Comparison of ENCODE assay signal across 8 mouse cellular contexts in genomic region chr5:120511643-120512220, GRCm38 (mm10). TPM values are rescaled to one million over a fixed set of nuclear protein-coding genes. Genes with fewer than 3 reads are reported as not detected.
DNase-seq lines count a peak whose midpoint lies in the region; ATAC-seq and TF ChIP-seq lines count a peak whose summit lies in the region.

No protein-coding gene starts in this region.

- TF ChIP-seq CTCF in thymus, adult 2 months (IDR thresholded peaks at IDR 0.05; ENCODE audit: borderline replicate concordance, control insufficient read depth, extremely low read depth, insufficient read depth, low read length, poor library complexity), result no peak
- TF ChIP-seq CTCF in lung, embryonic 14.5 days (IDR thresholded peaks at IDR 0.05; ENCODE audit: low read depth), result no peak
- TF ChIP-seq CTCF in small intestine, adult 2 months (IDR thresholded peaks at IDR 0.05; ENCODE audit: extremely low read depth, insufficient read length, insufficient replicate concordance, low read depth, low read length), result no peak

- H3K27me3 ChIP-seq in thymus, adult 2 months (ENCODE audit: control insufficient read depth, insufficient read depth, low read length), result no peaks in the 10 kb centered on the region
- H3K27me3 ChIP-seq in forebrain, embryonic 15.5 days, result no peaks in the 10 kb centered on the region; the same call in 1 of the 2 replicates
- H3K27me3 ChIP-seq in hindbrain, embryonic 15.5 days, result peaks cover 6% of the 10 kb centered on the region
- no peaks in the 10 kb centered on the region for H3K27me3 ChIP-seq in lung, embryonic 14.5 days (ENCODE audit: insufficient read depth, low read length)
- no peaks in the 10 kb centered on the region for H3K27me3 ChIP-seq in small intestine, adult 2 months (ENCODE audit: control insufficient read depth, insufficient read depth, low read length)

- peak overlapping the region; percentile 55 for H3K4me2 ChIP-seq in forebrain, embryonic 15.5 days (replicated peaks)
- H3K4me2 ChIP-seq in hindbrain, embryonic 15.5 days, result peak overlapping the region; percentile 88
- H3K4me2 ChIP-seq in lung, embryonic 14.5 days, result peak overlapping the region; percentile 74

- no peak overlapping the region for H3K9ac ChIP-seq in forebrain, embryonic 15.5 days (replicated peaks)
- no peak overlapping the region for H3K9ac ChIP-seq in hindbrain, embryonic 15.5 days
- H3K9ac ChIP-seq in lung, embryonic 14.5 days, result peak overlapping the region; percentile 1

- no peak for DNase-seq in thymus, adult 2 months
- no peak for DNase-seq in thymus, postnatal 10 days (ENCODE audit: low spot score in 2 of 2)
- peak; percentile 30 for DNase-seq in lung, embryonic 14.5 days
- no peak for DNase-seq in ovary, postnatal 36 days (ENCODE audit: low spot score)
- DNase-seq in cerebellum, postnatal 14 days, result no peak

- no peak for TF ChIP-seq POLR2A in thymus, adult 2 months (IDR thresholded peaks at IDR 0.05; ENCODE audit: control insufficient read depth, extremely low read depth, insufficient read depth, low read length, poor library complexity)
- TF ChIP-seq POLR2A in small intestine, adult 2 months (IDR thresholded peaks at IDR 0.05; ENCODE audit: low read depth, low read length), result no peak

- H3K9me3 ChIP-seq in forebrain, embryonic 15.5 days, result no peaks in the 10 kb centered on the region
- H3K9me3 ChIP-seq in hindbrain, embryonic 15.5 days, result no peaks in the 10 kb centered on the region
- H3K9me3 ChIP-seq in lung, embryonic 14.5 days (ENCODE audit: low read depth, low read length), result no peaks in the 10 kb centered on the region

- H3K36me3 ChIP-seq in thymus, adult 2 months (ENCODE audit: control insufficient read depth, insufficient read depth, low read length), result no peaks in the 10 kb centered on the region
- H3K36me3 ChIP-seq in forebrain, embryonic 15.5 days, result no peaks in the 10 kb centered on the region
- no peaks in the 10 kb centered on the region for H3K36me3 ChIP-seq in hindbrain, embryonic 15.5 days
- no peaks in the 10 kb centered on the region for H3K36me3 ChIP-seq in lung, embryonic 14.5 days (ENCODE audit: insufficient read depth)
- no peaks in the 10 kb centered on the region for H3K36me3 ChIP-seq in small intestine, adult 2 months (ENCODE audit: control insufficient read depth, insufficient read depth, low read length)

- peaks cover 16% of the 10 kb centered on the region for H3K4me1 ChIP-seq in thymus, adult 2 months (replicated peaks; ENCODE audit: control insufficient read depth, insufficient read depth, low read length)
- H3K4me1 ChIP-seq in forebrain, embryonic 15.5 days, result peaks cover 25% of the 10 kb centered on the region
- H3K4me1 ChIP-seq in hindbrain, embryonic 15.5 days (replicated peaks), result peaks cover 31% of the 10 kb centered on the region
- H3K4me1 ChIP-seq in lung, embryonic 14.5 days (ENCODE audit: insufficient read depth), result peaks cover 14% of the 10 kb centered on the region
- peaks cover 25% of the 10 kb centered on the region for H3K4me1 ChIP-seq in small intestine, adult 2 months (ENCODE audit: control insufficient read depth, insufficient read depth, insufficient read length, low read length)

- no peak for ATAC-seq in forebrain, embryonic 15.5 days (replicated peaks)
- no peak for ATAC-seq in hindbrain, embryonic 15.5 days (ENCODE audit: low FRiP score, low read depth)
- ATAC-seq in lung, embryonic 14.5 days (ENCODE audit: insufficient read depth), result 0 out of 2 replicates have a peak, but pooled peaks have one; percentile 0

- H3K27ac ChIP-seq in thymus, adult 2 months (ENCODE audit: control insufficient read depth, insufficient read depth, low read length), result no peak overlapping the region
- no peak overlapping the region for H3K27ac ChIP-seq in forebrain, embryonic 15.5 days (replicated peaks)
- H3K27ac ChIP-seq in hindbrain, embryonic 15.5 days (replicated peaks), result no peak overlapping the region
- no peak overlapping the region for H3K27ac ChIP-seq in lung, embryonic 14.5 days (ENCODE audit: low read depth)
- peak overlapping the region; percentile 66; the same call in 1 of the 2 replicates for H3K27ac ChIP-seq in small intestine, adult 2 months (ENCODE audit: insufficient read depth, low read depth, low read length)

- H3K4me3 ChIP-seq in thymus, adult 2 months (ENCODE audit: control insufficient read depth, insufficient read depth, low read length), result peak overlapping the region; percentile 61
- peak overlapping the region; percentile 44; the same call in 1 of the 2 replicates for H3K4me3 ChIP-seq in forebrain, embryonic 15.5 days
- H3K4me3 ChIP-seq in hindbrain, embryonic 15.5 days, result peak overlapping the region; percentile 47
- H3K4me3 ChIP-seq in lung, embryonic 14.5 days (ENCODE audit: low read depth, low read length), result peak overlapping the region; percentile 51
- H3K4me3 ChIP-seq in small intestine, adult 2 months (ENCODE audit: low read depth, low read length), result peak overlapping the region; percentile 78

- 7% methylated on average over 14 of the region's 14 CpGs for WGBS in thymus, adult 2 months
- 38% methylated on average over 14 of the region's 14 CpGs for WGBS in forebrain, embryonic 15.5 days
- 35% methylated on average over 14 of the region's 14 CpGs for WGBS in hindbrain, embryonic 15.5 days
- 20% methylated on average over 14 of the region's 14 CpGs for WGBS in lung, embryonic 14.5 days
- 8% methylated on average over 14 of the region's 14 CpGs for WGBS in small intestine, adult 2 months

RNA-seq across cellular contexts. Expression of gene Slc8b1, which starts 0.8 kb away (rescaled TPM):
- 21.9 and 29.1 TPM in 2 replicates for polyA plus RNA-seq in thymus, adult 2 months (2012; rRNA removed)
- 2.2 and 2.4 TPM in 2 replicates for polyA plus RNA-seq in forebrain, embryonic 15.5 days (2015; fragmentation: Nextera tagmentation; extraction: Ambion mirVana)
- 2.4 and 2.9 TPM in 2 replicates for polyA plus RNA-seq in hindbrain, embryonic 15.5 days (2015; fragmentation: Nextera tagmentation; extraction: Ambion mirVana)
- 2.7 and 3.6 TPM in 2 replicates for polyA plus RNA-seq in lung, embryonic 14.5 days (2014; fragmentation: Nextera tagmentation; extraction: Ambion mirVana)
- polyA plus RNA-seq in small intestine, adult 2 months (2012; rRNA removed), result 8.0 and 12.1 TPM in 2 replicates

RNA-seq across cellular contexts. Expression of gene Plbd2, which starts 8.3 kb away (rescaled TPM):
- polyA plus RNA-seq in thymus, adult 2 months (2012; rRNA removed), result 31.5 and 32.4 TPM in 2 replicates
- polyA plus RNA-seq in forebrain, embryonic 15.5 days (2015; fragmentation: Nextera tagmentation; extraction: Ambion mirVana), result 24.0 and 25.6 TPM in 2 replicates
- 35.9 and 39.0 TPM in 2 replicates for polyA plus RNA-seq in hindbrain, embryonic 15.5 days (2015; fragmentation: Nextera tagmentation; extraction: Ambion mirVana)
- polyA plus RNA-seq in lung, embryonic 14.5 days (2014; fragmentation: Nextera tagmentation; extraction: Ambion mirVana), result 46.3 and 49.6 TPM in 2 replicates
- 19.9 and 24.3 TPM in 2 replicates for polyA plus RNA-seq in small intestine, adult 2 months (2012; rRNA removed)

RNA-seq across cellular contexts. Expression of gene Sds, which starts 35.4 kb away (rescaled TPM):
- polyA plus RNA-seq in thymus, adult 2 months (2012; rRNA removed), result 0.65 and 0.75 TPM in 2 replicates
- polyA plus RNA-seq in forebrain, embryonic 15.5 days (2015; fragmentation: Nextera tagmentation; extraction: Ambion mirVana), result not detected in 2 replicates
- polyA plus RNA-seq in hindbrain, embryonic 15.5 days (2015; fragmentation: Nextera tagmentation; extraction: Ambion mirVana), result not detected in 2 replicates
- polyA plus RNA-seq in lung, embryonic 14.5 days (2014; fragmentation: Nextera tagmentation; extraction: Ambion mirVana), result not detected in 2 replicates
- polyA plus RNA-seq in small intestine, adult 2 months (2012; rRNA removed), result not detected in 2 replicates

RNA-seq across cellular contexts. Expression of gene Sdsl, which starts 39.1 kb away (rescaled TPM):
- 1.8 and 2.5 TPM in 2 replicates for polyA plus RNA-seq in thymus, adult 2 months (2012; rRNA removed)
- polyA plus RNA-seq in forebrain, embryonic 15.5 days (2015; fragmentation: Nextera tagmentation; extraction: Ambion mirVana), result 2.3 and 2.6 TPM in 2 replicates
- 6.5 and 6.9 TPM in 2 replicates for polyA plus RNA-seq in hindbrain, embryonic 15.5 days (2015; fragmentation: Nextera tagmentation; extraction: Ambion mirVana)
- 3.3 and 4.7 TPM in 2 replicates for polyA plus RNA-seq in lung, embryonic 14.5 days (2014; fragmentation: Nextera tagmentation; extraction: Ambion mirVana)
- polyA plus RNA-seq in small intestine, adult 2 months (2012; rRNA removed), result 27.3 and 46.4 TPM in 2 replicates
